ENCODE assay signal across 8 mouse cellular contexts in the genomic region with DNA sequence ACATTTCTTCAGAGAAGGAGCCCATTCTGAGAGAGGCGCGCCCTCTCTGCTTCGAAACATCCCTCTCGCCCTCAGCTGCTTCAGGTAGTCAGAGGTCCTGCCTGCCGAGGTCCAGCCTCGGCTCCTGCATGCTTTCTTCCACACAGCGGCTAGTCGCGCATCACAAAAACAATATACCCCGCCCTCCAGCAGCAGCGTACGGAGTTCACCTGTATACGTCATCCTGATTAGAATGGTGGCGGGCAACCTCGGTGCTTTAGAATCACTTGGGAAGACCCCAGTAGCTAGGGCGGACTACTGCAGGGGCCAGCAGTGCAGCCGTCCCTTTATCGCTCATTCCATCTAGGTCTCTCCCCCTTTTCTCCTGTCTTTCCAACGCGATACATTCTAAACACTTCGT. TPM values are rescaled to one million over a fixed set of nuclear protein-coding genes. Genes with fewer than 3 reads are reported as not detected.
DNase-seq lines count a peak whose midpoint lies in the region; ATAC-seq and TF ChIP-seq lines count a peak whose summit lies in the region.

No protein-coding gene starts in this region.

- WGBS in heart, adult 2 months, result 33% methylated on average over 21 of the region's 21 CpGs
- WGBS in forebrain, embryonic 11.5 days, result 6% methylated on average over 21 of the region's 21 CpGs
- WGBS in neural tube, embryonic 12.5 days, result 7% methylated on average over 21 of the region's 21 CpGs
- 24% methylated on average over 21 of the region's 21 CpGs for WGBS in lung, adult 2 months

- TF ChIP-seq CTCF in heart, adult 2 months (IDR thresholded peaks at IDR 0.05), result no peak
- no peak for TF ChIP-seq CTCF in G1E (IDR thresholded peaks at IDR 0.05; ENCODE audit: low read depth, low read length)
- TF ChIP-seq CTCF in lung, adult 2 months (IDR thresholded peaks at IDR 0.05; ENCODE audit: insufficient read depth, low read length), result no peak

- no peaks in the 10 kb centered on the region for H3K27me3 ChIP-seq in heart, adult 2 months (ENCODE audit: control insufficient read depth, insufficient read depth, low read length)
- H3K27me3 ChIP-seq in G1E (ENCODE audit: insufficient read depth, low read length), result peaks cover 35% of the 10 kb centered on the region
- peaks cover 8% of the 10 kb centered on the region; the same call in 1 of the 2 replicates for H3K27me3 ChIP-seq in forebrain, embryonic 11.5 days (ENCODE audit: control insufficient read depth, insufficient read depth, low read length)
- no peaks in the 10 kb centered on the region for H3K27me3 ChIP-seq in neural tube, embryonic 12.5 days (replicated peaks)

- no peak for DNase-seq in heart, adult 2 months
- DNase-seq in heart, adult 18-20 months, result no peak
- no peak for DNase-seq in G1E (ENCODE audit: low spot score)
- peak; percentile 63 for DNase-seq in forebrain, embryonic 11.5 days (ENCODE audit: low spot score)
- DNase-seq in left cerebral cortex, postnatal 4 days, result peak; percentile 27
- no peak for DNase-seq in spleen, postnatal 14 days (ENCODE audit: low spot score in 2 of 2)
- no peak for DNase-seq in lung, adult 2 months

- no peaks in the 10 kb centered on the region for H3K9me3 ChIP-seq in G1E (replicated peaks)
- no peaks in the 10 kb centered on the region for H3K9me3 ChIP-seq in forebrain, embryonic 11.5 days (ENCODE audit: control insufficient read depth, low read length)
- H3K9me3 ChIP-seq in neural tube, embryonic 12.5 days, result no peaks in the 10 kb centered on the region

- no peak for TF ChIP-seq EP300 in heart, adult 2 months (IDR thresholded peaks at IDR 0.05; ENCODE audit: insufficient read depth, low read depth, low read length)

- peak overlapping the region; percentile 63 for H3K4me2 ChIP-seq in forebrain, embryonic 11.5 days (ENCODE audit: low read depth, low read length, severe bottlenecking)
- peak overlapping the region; percentile 69 for H3K4me2 ChIP-seq in neural tube, embryonic 12.5 days (replicated peaks)

- no peaks in the 10 kb centered on the region for H3K36me3 ChIP-seq in heart, adult 2 months (ENCODE audit: control insufficient read depth, insufficient read depth, low read length)
- no peaks in the 10 kb centered on the region for H3K36me3 ChIP-seq in G1E (replicated peaks)
- H3K36me3 ChIP-seq in forebrain, embryonic 11.5 days (ENCODE audit: control insufficient read depth, insufficient read depth, low read length), result no peaks in the 10 kb centered on the region
- no peaks in the 10 kb centered on the region for H3K36me3 ChIP-seq in neural tube, embryonic 12.5 days

- H3K79me2 ChIP-seq in heart, adult 2 months (replicated peaks; ENCODE audit: control insufficient read depth, insufficient read depth, low read length), result no peaks in the 10 kb centered on the region

- intact Hi-C loops in heart, adult 2 months (cut with DNase I), result loop anchor here (10.0 kb wide), 1 partner anchor 235 kb away; no protein-coding TSS in a partner anchor
- intact Hi-C loops in left cerebral cortex, postnatal 4 days (cut with DNase I), result no loop called here

- H3K4me3 ChIP-seq in heart, adult 2 months, result peak overlapping the region; percentile 45
- peak overlapping the region; percentile 66; the same call in 1 of the 2 replicates for H3K4me3 ChIP-seq in G1E (ENCODE audit: low read depth, low read length)
- peak overlapping the region; percentile 35 for H3K4me3 ChIP-seq in forebrain, embryonic 11.5 days (ENCODE audit: low read depth, low read length)
- peak overlapping the region; percentile 37 for H3K4me3 ChIP-seq in neural tube, embryonic 12.5 days
- H3K4me3 ChIP-seq in lung, adult 2 months (replicated peaks; ENCODE audit: extremely low read depth, low read depth, low read length), result no peak overlapping the region

- no peaks in the 10 kb centered on the region; the same call in 1 of the 2 replicates for H3K4me1 ChIP-seq in heart, adult 2 months (ENCODE audit: control insufficient read depth, insufficient read depth, low read length)
- H3K4me1 ChIP-seq in G1E (ENCODE audit: insufficient read depth, low read depth, low read length), result peaks cover 26% of the 10 kb centered on the region
- peaks cover 6% of the 10 kb centered on the region for H3K4me1 ChIP-seq in forebrain, embryonic 11.5 days (replicated peaks; ENCODE audit: control insufficient read depth, insufficient read depth, low read length)
- H3K4me1 ChIP-seq in neural tube, embryonic 12.5 days, result peaks cover 21% of the 10 kb centered on the region
- H3K4me1 ChIP-seq in lung, adult 2 months (ENCODE audit: control insufficient read depth, insufficient read depth, low read length), result no peaks in the 10 kb centered on the region

- no peak for ATAC-seq in G1E (ENCODE audit: extremely low read depth, insufficient number of reproducible peaks, low FRiP score, poor library complexity, severe bottlenecking)
- ATAC-seq in forebrain, embryonic 11.5 days (replicated peaks; ENCODE audit: low FRiP score), result peak; percentile 44
- peak; percentile 64 for ATAC-seq in neural tube, embryonic 12.5 days (ENCODE audit: low FRiP score, low read depth)

- TF ChIP-seq POLR2A in heart, adult 2 months (IDR thresholded peaks at IDR 0.05; ENCODE audit: insufficient read depth, low read depth, low read length), result no peak
- no peak for TF ChIP-seq POLR2A in lung, adult 2 months (IDR thresholded peaks at IDR 0.05; ENCODE audit: borderline replicate concordance, extremely low read depth, low read depth, low read length)

- no peak overlapping the region for H3K9ac ChIP-seq in heart, adult 2 months (ENCODE audit: low read depth, low read length)
- H3K9ac ChIP-seq in forebrain, embryonic 11.5 days (ENCODE audit: low read length), result peak overlapping the region; percentile 52
- peak overlapping the region; percentile 58 for H3K9ac ChIP-seq in neural tube, embryonic 12.5 days

- H3K27ac ChIP-seq in heart, adult 2 months, result no peak overlapping the region
- H3K27ac ChIP-seq in forebrain, embryonic 11.5 days (ENCODE audit: low read depth, low read length), result no peak overlapping the region
- H3K27ac ChIP-seq in neural tube, embryonic 12.5 days, result peak overlapping the region; percentile 22; the same call in 1 of the 2 replicates

RNA-seq across cellular contexts. Expression of a gene that starts 1.3 kb away (rescaled TPM):
- 100 to 1,000 TPM; 114 to 127 TPM for total RNA-seq in heart, adult 2 months (2021)
- polyA plus RNA-seq in heart, adult 2 months (2012; rRNA removed), result 52.1 and 69.0 TPM in 2 replicates
- 100 to 1,000 TPM; 109 to 123 TPM for total RNA-seq in heart, adult 18-20 months (2021)
- total RNA-seq in G1E (2014; fragmentation: Nextera tagmentation), result 107 and 109 TPM in 2 replicates
- total RNA-seq in G1E (2017), result 20.4 and 20.9 TPM in 2 replicates
- polyA plus RNA-seq in G1E (2012), result 29.8 and 38.1 TPM in 2 replicates
- 15.7 and 18.0 TPM in 2 replicates for polyA plus RNA-seq in forebrain, embryonic 11.5 days (2014; fragmentation: Nextera tagmentation; extraction: Ambion mirVana)
- total RNA-seq in left cerebral cortex, postnatal 4 days (2021), result 100 to 1,000 TPM; 149 to 156 TPM
- 17.3 and 22.2 TPM in 2 replicates for polyA plus RNA-seq in neural tube, embryonic 12.5 days (2016; fragmentation: Nextera tagmentation; extraction: Ambion mirVana)
- 17.8 and 24.3 TPM in 2 replicates for polyA plus RNA-seq in lung, adult 2 months (2012; rRNA removed)

RNA-seq across cellular contexts. Expression of a gene that starts 54.0 kb away (rescaled TPM):
- total RNA-seq in heart, adult 2 months (2021), result 1 to 10 TPM; 6.0 TPM
- 8.3 and 10.9 TPM in 2 replicates for polyA plus RNA-seq in heart, adult 2 months (2012; rRNA removed)
- total RNA-seq in heart, adult 18-20 months (2021), result 1 to 10 TPM; 6.7 to 7.9 TPM
- total RNA-seq in G1E (2014; fragmentation: Nextera tagmentation), result 14.0 and 16.9 TPM in 2 replicates
- 13.8 and 15.7 TPM in 2 replicates for total RNA-seq in G1E (2017)
- 7.2 and 8.6 TPM in 2 replicates for polyA plus RNA-seq in G1E (2012)
- 8.7 and 9.0 TPM in 2 replicates for polyA plus RNA-seq in forebrain, embryonic 11.5 days (2014; fragmentation: Nextera tagmentation; extraction: Ambion mirVana)
- total RNA-seq in left cerebral cortex, postnatal 4 days (2021), result 10 to 100 TPM; 15.2 to 15.6 TPM
- 11.9 and 12.5 TPM in 2 replicates for polyA plus RNA-seq in neural tube, embryonic 12.5 days (2016; fragmentation: Nextera tagmentation; extraction: Ambion mirVana)
- 13.0 and 13.5 TPM in 2 replicates for polyA plus RNA-seq in lung, adult 2 months (2012; rRNA removed)

Comparison
In these comparisons a context has a peak if more than half of its experiments do, and no peak if none do; other contexts are left out.
1. DNase-seq: peak in forebrain, embryonic 11.5 days (single experiment) and left cerebral cortex, postnatal 4 days (single experiment); none in heart, adult 2 months (0 of 2), heart, adult 18-20 months (0 of 2), G1E (single experiment), spleen, postnatal 14 days (0 of 2) and lung, adult 2 months (single experiment).